Mouse (Mus musculus) stomach, adult 2 months (tissue): ENCODE results near the gene Olfr1274-ps. TPM values are rescaled to one million over a fixed set of nuclear protein-coding genes. Genes with fewer than 3 reads are reported as not detected.

Experiments
- polyA plus RNA-seq: library from polyadenylated mRNA; depleted of rRNA; stranded (reverse); fragments of >200 nt; gene quantifications from 2 replicates; pipeline ENCODE4 v1.2.3, GENCODE M21; 2012; rRNA removed

The Olfr1274-ps gene
- polyA plus RNA-seq: not detected in 2 replicates

GRCm38 (mm10) chr2:90398633-90399107 is at the start of gene Olfr1274-ps:
Olfr1274-ps (plus strand) TSS chr2:90398683.

Other genes with a start within 250 kb of the Olfr1274-ps start
- not detected in 2 replicates for gene Olfr1270, start 245.6 kb upstream of the Olfr1274-ps start, polyA plus RNA-seq
- gene Olfr1506, start 174.2 kb upstream of the Olfr1274-ps start, polyA plus RNA-seq: not detected in 2 replicates
- gene Olfr142, start 141.1 kb upstream of the Olfr1274-ps start, polyA plus RNA-seq: not detected in 2 replicates
- gene Olfr1271, start 127.7 kb upstream of the Olfr1274-ps start, polyA plus RNA-seq: not detected in 2 replicates
- gene Olfr1272, start 105.8 kb upstream of the Olfr1274-ps start, polyA plus RNA-seq: not detected in 2 replicates
- not detected in 2 replicates for gene Gm13769, start 76.5 kb upstream of the Olfr1274-ps start, polyA plus RNA-seq
- 1.3 and 1.8 TPM in 2 replicates for gene Ptprj, start 182.0 kb downstream of the Olfr1274-ps start, polyA plus RNA-seq